Mouse (Mus musculus): ENCODE results near the gene Hoxb6.

The Hoxb6 gene

GRCm38 (mm10) chr11:96311520-96312417 is 19.5 kb downstream of the Hoxb6 start:
- in situ Hi-C loops (cut with MboI; ENCODE audit: low sequenced_read_pairs), result no loop called here

GRCm38 (mm10) chr11:96313134-96313533 is 20.9 kb downstream of the Hoxb6 start:
- in situ Hi-C loops (cut with MboI; ENCODE audit: low sequenced_read_pairs), result no loop called here

GRCm38 (mm10) chr11:96313806-96314428 is 21.6 kb downstream of the Hoxb6 start:
- in situ Hi-C loops (cut with MboI; ENCODE audit: low sequenced_read_pairs), result no loop called here

- in situ Hi-C loops (cut with MboI; ENCODE audit: low sequenced_read_pairs), result no loop called here
These were observed 22.5 kb downstream of the Hoxb6 start for GRCm38 (mm10) chr11:96314671-96315343.

- in situ Hi-C loops (cut with MboI; ENCODE audit: low sequenced_read_pairs), result no loop called here
These were observed 23.0 kb downstream of the Hoxb6 start for GRCm38 (mm10) chr11:96315344-96315681.

- in situ Hi-C loops (cut with MboI; ENCODE audit: low sequenced_read_pairs), result no loop called here
These were observed 24.7 kb downstream of the Hoxb6 start for GRCm38 (mm10) chr11:96316696-96317607.

GRCm38 (mm10) chr11:96317608-96318367 is 25.5 kb downstream of the Hoxb6 start, which contains the start of gene Hoxb4:
Gene Hoxb4 (plus strand): TSS chr11:96318267.
- in situ Hi-C loops (cut with MboI; ENCODE audit: low sequenced_read_pairs), result no loop called here

GRCm38 (mm10) chr11:96318368-96319070 is 26.2 kb downstream of the Hoxb6 start:
- in situ Hi-C loops (cut with MboI; ENCODE audit: low sequenced_read_pairs), result no loop called here

- in situ Hi-C loops (cut with MboI; ENCODE audit: low sequenced_read_pairs), result no loop called here
These were observed 27.0 kb downstream of the Hoxb6 start for GRCm38 (mm10) chr11:96319071-96319902.

- in situ Hi-C loops (cut with MboI; ENCODE audit: low sequenced_read_pairs), result no loop called here
These were observed 27.6 kb downstream of the Hoxb6 start for GRCm38 (mm10) chr11:96319910-96320309.

- in situ Hi-C loops (cut with MboI; ENCODE audit: low sequenced_read_pairs), result no loop called here
These were observed 28.4 kb downstream of the Hoxb6 start for GRCm38 (mm10) chr11:96320688-96321087.

GRCm38 (mm10) chr11:96321846-96322245 is 29.6 kb downstream of the Hoxb6 start:
- in situ Hi-C loops (cut with MboI; ENCODE audit: low sequenced_read_pairs), result no loop called here

- in situ Hi-C loops (cut with MboI; ENCODE audit: low sequenced_read_pairs), result no loop called here
These were observed 30.5 kb downstream of the Hoxb6 start for GRCm38 (mm10) chr11:96322738-96323137.

- in situ Hi-C loops (cut with MboI; ENCODE audit: low sequenced_read_pairs), result no loop called here
These were observed 30.9 kb downstream of the Hoxb6 start, which contains the start of gene Hoxb3 for GRCm38 (mm10) chr11:96323154-96323553. Gene Hoxb3 (plus strand): TSS chr11:96323326.

- in situ Hi-C loops (cut with MboI; ENCODE audit: low sequenced_read_pairs), result no loop called here
These were observed 31.8 kb downstream of the Hoxb6 start for GRCm38 (mm10) chr11:96324125-96324524.

GRCm38 (mm10) chr11:96324965-96325364 is 32.7 kb downstream of the Hoxb6 start:
- in situ Hi-C loops (cut with MboI; ENCODE audit: low sequenced_read_pairs), result no loop called here

GRCm38 (mm10) chr11:96325747-96326212 is 33.5 kb downstream of the Hoxb6 start:
- in situ Hi-C loops (cut with MboI; ENCODE audit: low sequenced_read_pairs), result no loop called here

GRCm38 (mm10) chr11:96326705-96327104 is 34.4 kb downstream of the Hoxb6 start:
- in situ Hi-C loops (cut with MboI; ENCODE audit: low sequenced_read_pairs), result no loop called here
